Mouse (Mus musculus) spleen, postnatal 0 days (tissue): ENCODE results near the gene Pomgnt2. TPM values are rescaled to one million over a fixed set of nuclear protein-coding genes. Genes with fewer than 3 reads are reported as not detected.

Source experiments
- polyA plus RNA-seq: library from polyadenylated mRNA; unstranded; fragments of >200 nt; fragmentation: Nextera tagmentation; extraction: Ambion mirVana; gene quantifications from 2 replicates; pipeline ENCODE4 v1.2.1, GENCODE M21; 2015

The Pomgnt2 gene
- 1.5 and 3.3 TPM in 2 replicates for polyA plus RNA-seq

GRCm38 (mm10) chr9:121997010-121997409, at the start of gene Pomgnt2:
Gene Pomgnt2 (minus strand): TSS chr9:121997110.

GRCm38 (mm10) chr9:121950418-121951113, 46.3 kb downstream of the Pomgnt2 start, which contains the start of gene Fam198a:
Gene Fam198a (plus strand): TSS chr9:121950988.

Other genes with a start within 250 kb of the Pomgnt2 start
- 3.5 and 4.7 TPM in 2 replicates for gene Zfp651, start 237.8 kb downstream of the Pomgnt2 start, polyA plus RNA-seq
- gene Klhl40, start 219.5 kb downstream of the Pomgnt2 start, polyA plus RNA-seq: not detected in 2 replicates
- gene Hhatl, start 204.6 kb downstream of the Pomgnt2 start, polyA plus RNA-seq: 0.11 and 0.13 TPM in 2 replicates
- gene Ccdc13, start 157.6 kb downstream of the Pomgnt2 start, polyA plus RNA-seq: not detected in 2 replicates
- 85.3 and 93.9 TPM in 2 replicates for gene Higd1a, start 138.7 kb downstream of the Pomgnt2 start, polyA plus RNA-seq
- gene Ackr2, start 98.8 kb downstream of the Pomgnt2 start, polyA plus RNA-seq: 0.33 and 0.42 TPM in 2 replicates
- 0.06 and 0.08 TPM in 2 replicates for gene Cyp8b1, start 80.8 kb downstream of the Pomgnt2 start, polyA plus RNA-seq
- 0.43 and 0.93 TPM in 2 replicates for gene Fam198a, start 46.1 kb downstream of the Pomgnt2 start, polyA plus RNA-seq
- 20.3 and 25.7 TPM in 2 replicates for gene Snrk, start 120.2 kb upstream of the Pomgnt2 start, polyA plus RNA-seq